Mouse (Mus musculus): Measurements from ENCODE around the gene Dhx30. TPM values are rescaled to one million over a fixed set of nuclear protein-coding genes. Genes with fewer than 3 reads are reported as not detected.
"Not testable (repeated sequence)": the region's sequence is repeated elsewhere in the genome, so short reads cannot be mapped to it uniquely, and the experiment has no call there.

Dhx30 gene
- polyA plus RNA-seq, 1 experiment from 2014 or later: 86.5 TPM

DNA sequence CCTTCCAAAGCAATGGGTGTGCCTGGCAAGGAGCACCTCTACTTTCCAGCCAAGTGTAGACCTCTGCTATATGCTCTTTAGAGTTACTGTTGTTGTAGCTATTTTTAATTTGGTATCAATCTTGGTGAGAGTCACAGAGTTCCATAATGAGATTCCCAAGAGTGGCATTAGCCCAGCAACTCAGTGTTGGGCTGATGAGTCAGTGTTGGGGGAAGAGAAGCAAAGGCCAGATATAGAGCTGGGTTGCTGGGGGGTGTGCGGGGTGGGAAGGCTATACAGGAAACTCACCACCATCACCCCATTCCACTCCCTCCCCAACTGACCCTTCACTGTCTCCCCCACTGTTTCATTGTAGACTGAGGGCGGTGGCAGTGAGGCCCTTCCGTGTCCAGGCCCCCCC is 36.6 kb downstream of the Dhx30 start:
- Histone ChIP-seq H3K36me3 (ENCODE audit: insufficient read depth, low read length) (peaks cover 58% of the 10 kb centered on the region), H3K4me2 (ENCODE audit: low read length) (no peak overlapping the region), H3K27me3 (ENCODE audit: insufficient read depth, low read length) (no peaks in the 10 kb centered on the region), H3K9ac (ENCODE audit: low read depth, low read length) (no peak overlapping the region), H3K4me3 (replicated peaks; ENCODE audit: low read depth, low read length) (no peak overlapping the region), H3K27ac (no peak overlapping the region), H3K4me1 (replicated peaks; ENCODE audit: insufficient read depth, low read length) (no peaks in the 10 kb centered on the region), H3K9me3 (replicated peaks; ENCODE audit: low read length) (no peaks in the 10 kb centered on the region)
- no peak for TF ChIP-seq CTCF (IDR thresholded peaks at IDR 0.05; ENCODE audit: low read depth)
- ATAC-seq (replicated peaks; ENCODE audit: low FRiP score, low read depth) (0 out of 2 replicates have a peak, but pooled peaks have one; percentile 16), DNase-seq (ENCODE audit: low spot score) (no peak)
- 92% methylated on average over 3 of the region's 3 CpGs for WGBS

DNA sequence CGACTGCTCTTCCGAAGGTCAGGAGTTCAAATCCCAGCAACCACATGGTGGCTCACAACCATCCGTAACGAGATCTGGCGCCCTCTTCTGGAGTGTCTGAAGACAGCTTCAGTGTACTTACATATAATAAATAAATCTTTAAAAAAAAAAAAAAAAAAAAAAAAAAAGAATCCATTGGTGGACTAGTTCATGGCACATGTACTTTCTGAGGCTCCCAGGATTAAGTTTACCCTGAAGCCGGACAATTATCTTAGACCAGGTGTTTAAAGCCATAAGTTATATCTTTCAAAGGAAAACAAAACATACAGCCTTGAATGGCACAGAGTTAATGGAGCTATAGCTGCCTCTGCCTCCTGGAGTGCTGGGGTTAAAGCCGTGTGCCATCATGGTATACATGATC is 41.2 kb downstream of the Dhx30 start:
- ATAC-seq (replicated peaks; ENCODE audit: low FRiP score, low read depth); H3K4me1 ChIP-seq (replicated peaks; ENCODE audit: insufficient read depth, low read length); H3K4me2 ChIP-seq (ENCODE audit: low read length); H3K9ac ChIP-seq (ENCODE audit: low read depth, low read length); H3K4me3 ChIP-seq (replicated peaks; ENCODE audit: low read depth, low read length); DNase-seq (ENCODE audit: low spot score); H3K27ac ChIP-seq; H3K9me3 ChIP-seq (replicated peaks; ENCODE audit: low read length); H3K27me3 ChIP-seq (ENCODE audit: insufficient read depth, low read length): not testable (repeated sequence)
- H3K36me3 ChIP-seq (ENCODE audit: insufficient read depth, low read length): peaks cover 33% of the 10 kb centered on the region
- 79% methylated on average over 4 of the region's 7 CpGs for WGBS
- 0 out of 2 replicates have a peak, but pooled peaks have one; percentile 2 for TF ChIP-seq CTCF (IDR thresholded peaks at IDR 0.05; ENCODE audit: low read depth)

DNA sequence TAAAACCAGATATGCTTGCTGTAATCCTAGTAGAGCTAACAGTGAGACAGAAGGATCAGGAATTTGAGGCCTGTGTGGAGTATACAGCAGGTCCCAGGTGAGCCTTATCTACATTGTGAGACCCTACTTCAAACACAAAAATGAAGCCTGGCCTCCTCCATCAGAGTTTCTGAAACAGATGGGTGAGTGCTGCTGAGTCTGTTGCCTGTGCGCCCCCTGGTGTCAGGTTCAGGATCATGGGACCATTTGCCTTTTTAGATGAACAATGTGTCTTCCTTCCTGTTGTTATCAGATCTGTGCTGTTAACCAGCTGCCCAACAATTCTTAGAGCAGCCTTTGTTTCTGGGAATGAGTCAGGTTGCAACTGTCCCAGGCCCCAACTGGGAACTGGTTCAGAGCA is 45.8 kb downstream of the Dhx30 start:
- peak; percentile 21; the same call in 1 of the 2 replicates for ATAC-seq (replicated peaks; ENCODE audit: low FRiP score, low read depth)

DNA sequence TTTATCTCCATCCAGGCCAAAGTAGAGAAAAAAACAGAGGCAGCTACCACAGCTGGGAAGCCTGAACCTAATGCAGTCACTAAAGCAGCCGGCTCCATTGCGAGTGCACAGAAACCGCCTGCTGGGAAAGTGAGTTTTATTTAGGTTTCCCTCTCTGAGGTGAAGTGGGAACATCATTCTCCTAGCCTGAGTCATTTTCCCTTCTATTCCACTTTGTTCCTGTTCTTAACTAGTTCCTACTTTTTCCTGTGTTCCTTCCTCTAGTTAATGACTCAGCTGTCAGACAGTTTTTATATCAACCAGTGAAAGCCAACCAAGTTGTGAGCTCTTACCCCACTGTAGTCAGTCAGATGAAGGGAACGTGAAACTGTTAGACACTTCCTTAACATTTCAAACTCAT is 46.6 kb downstream of the Dhx30 start:
- Histone ChIP-seq H3K27me3 (ENCODE audit: insufficient read depth, low read length) (no peaks in the 10 kb centered on the region), H3K36me3 (ENCODE audit: insufficient read depth, low read length) (0 out of 2 replicates have a peak, but pooled peaks cover 47% of the 10 kb centered on the region), H3K4me3 (replicated peaks; ENCODE audit: low read depth, low read length) (no peak overlapping the region), H3K9me3 (replicated peaks; ENCODE audit: low read length) (no peaks in the 10 kb centered on the region), H3K4me1 (replicated peaks; ENCODE audit: insufficient read depth, low read length) (no peaks in the 10 kb centered on the region), H3K27ac (no peak overlapping the region), H3K4me2 (ENCODE audit: low read length) (no peak overlapping the region), H3K9ac (ENCODE audit: low read depth, low read length) (no peak overlapping the region)
- no peak for DNase-seq (ENCODE audit: low spot score)
- no peak for ATAC-seq (replicated peaks; ENCODE audit: low FRiP score, low read depth)
- WGBS: 85% methylated on average over 4 of the region's 4 CpGs
- no peak for TF ChIP-seq CTCF (IDR thresholded peaks at IDR 0.05; ENCODE audit: low read depth)

More for the DNA sequence above, 45.8 kb downstream of the Dhx30 start:
- WGBS: 0% methylated on average over 1 of the region's 1 CpGs
- no peak overlapping the region for H3K27ac ChIP-seq
- no peaks in the 10 kb centered on the region for H3K27me3 ChIP-seq (ENCODE audit: insufficient read depth, low read length)
- TF ChIP-seq CTCF (IDR thresholded peaks at IDR 0.05; ENCODE audit: low read depth): peak; percentile 94
- no peak overlapping the region for H3K4me3 ChIP-seq (replicated peaks; ENCODE audit: low read depth, low read length)
- H3K4me1 ChIP-seq (replicated peaks; ENCODE audit: insufficient read depth, low read length): no peaks in the 10 kb centered on the region
- DNase-seq (ENCODE audit: low spot score): peak; percentile 84
- no peaks in the 10 kb centered on the region for H3K9me3 ChIP-seq (replicated peaks; ENCODE audit: low read length)
- no peak overlapping the region for H3K4me2 ChIP-seq (ENCODE audit: low read length)
- H3K9ac ChIP-seq (ENCODE audit: low read depth, low read length): no peak overlapping the region
- 0 out of 2 replicates have a peak, but pooled peaks cover 40% of the 10 kb centered on the region for H3K36me3 ChIP-seq (ENCODE audit: insufficient read depth, low read length)

DNA sequence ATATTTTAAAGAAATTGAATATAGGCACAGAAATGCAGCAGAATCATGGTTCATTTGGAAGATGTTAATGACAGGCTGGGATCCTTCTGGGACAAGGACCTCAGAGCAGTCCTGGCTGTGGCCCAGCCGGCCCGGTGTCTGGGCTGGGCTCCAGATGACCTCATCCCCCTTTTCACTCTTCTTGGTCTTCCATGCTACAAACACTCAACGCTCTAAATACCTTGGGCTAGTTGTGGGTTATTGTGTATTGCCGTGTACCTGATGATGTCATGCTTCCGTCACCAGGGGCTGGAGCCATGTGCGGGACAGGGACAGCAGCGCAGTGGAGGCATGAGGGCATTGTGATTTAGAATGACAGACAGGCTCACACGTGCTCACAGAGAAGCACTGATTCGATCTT is 47.3 kb downstream of the Dhx30 start:
- Histone ChIP-seq H3K4me3 (replicated peaks; ENCODE audit: low read depth, low read length) (no peak overlapping the region), H3K9me3 (replicated peaks; ENCODE audit: low read length) (no peaks in the 10 kb centered on the region), H3K4me1 (replicated peaks; ENCODE audit: insufficient read depth, low read length) (no peaks in the 10 kb centered on the region), H3K4me2 (ENCODE audit: low read length) (no peak overlapping the region), H3K36me3 (ENCODE audit: insufficient read depth, low read length) (0 out of 2 replicates have a peak, but pooled peaks cover 49% of the 10 kb centered on the region), H3K9ac (ENCODE audit: low read depth, low read length) (no peak overlapping the region), H3K27me3 (ENCODE audit: insufficient read depth, low read length) (no peaks in the 10 kb centered on the region), H3K27ac (no peak overlapping the region)
- ATAC-seq (replicated peaks; ENCODE audit: low FRiP score, low read depth): no peak
- no peak for DNase-seq (ENCODE audit: low spot score)
- no peak for TF ChIP-seq CTCF (IDR thresholded peaks at IDR 0.05; ENCODE audit: low read depth)
- whole genome bisulfite sequencing: 67% methylated on average over 9 of the region's 9 CpGs

DNA sequence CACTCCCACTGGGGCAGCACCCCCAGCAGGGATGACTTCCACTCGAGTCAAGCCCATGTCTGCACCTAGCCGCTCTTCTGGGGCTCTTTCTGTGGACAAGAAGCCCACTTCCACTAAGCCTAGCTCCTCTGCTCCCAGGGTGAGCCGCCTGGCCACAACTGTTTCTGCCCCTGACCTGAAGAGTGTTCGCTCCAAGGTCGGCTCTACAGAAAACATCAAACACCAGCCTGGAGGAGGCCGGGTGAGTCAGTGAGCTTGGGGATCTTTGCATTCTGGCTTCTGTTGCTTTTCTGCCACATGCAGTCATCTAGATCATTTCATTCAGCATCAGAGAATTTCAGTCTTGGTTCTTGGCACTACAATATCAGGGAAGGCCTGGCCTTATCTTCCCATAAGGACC is 48.9 kb downstream of the Dhx30 start:
- H3K27me3 ChIP-seq (ENCODE audit: insufficient read depth, low read length): no peaks in the 10 kb centered on the region
- H3K36me3 ChIP-seq (ENCODE audit: insufficient read depth, low read length): peaks cover 45% of the 10 kb centered on the region; the same call in 1 of the 2 replicates
- no peak for TF ChIP-seq CTCF (IDR thresholded peaks at IDR 0.05; ENCODE audit: low read depth)
- no peaks in the 10 kb centered on the region for H3K9me3 ChIP-seq (replicated peaks; ENCODE audit: low read length)
- WGBS: 90% methylated on average over 6 of the region's 6 CpGs
- no peak overlapping the region for H3K27ac ChIP-seq
- DNase-seq (ENCODE audit: low spot score) (no peak), ATAC-seq (replicated peaks; ENCODE audit: low FRiP score, low read depth) (no peak)
- no peak overlapping the region for H3K9ac ChIP-seq (ENCODE audit: low read depth, low read length)
- H3K4me3 ChIP-seq (replicated peaks; ENCODE audit: low read depth, low read length): no peak overlapping the region
- H3K4me1 ChIP-seq (replicated peaks; ENCODE audit: insufficient read depth, low read length): no peaks in the 10 kb centered on the region
- H3K4me2 ChIP-seq (ENCODE audit: low read length): no peak overlapping the region

DNA sequence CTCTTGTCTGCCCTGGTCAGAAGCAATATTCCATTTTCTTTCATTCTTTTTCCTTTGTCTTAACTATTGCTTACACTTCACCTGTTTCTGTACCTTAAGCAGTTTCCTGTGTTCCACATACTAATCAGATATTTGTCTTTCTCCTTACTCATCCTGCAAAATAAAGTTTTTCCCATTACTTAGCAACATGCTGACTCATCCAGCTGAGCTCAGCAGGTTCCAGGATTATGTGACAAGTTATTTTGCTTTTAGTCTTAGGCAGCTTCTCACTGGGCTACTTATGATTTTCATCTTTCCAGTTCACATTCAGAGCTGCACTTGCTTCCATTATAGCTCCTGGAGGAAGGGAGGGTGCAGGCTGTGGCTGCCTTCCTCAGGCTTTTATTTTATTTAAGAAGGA is 53.0 kb downstream of the Dhx30 start:
- no peak for TF ChIP-seq CTCF (IDR thresholded peaks at IDR 0.05; ENCODE audit: low read depth)
- Histone ChIP-seq H3K36me3 (ENCODE audit: insufficient read depth, low read length) (peaks cover 30% of the 10 kb centered on the region; the same call in 1 of the 2 replicates), H3K4me3 (replicated peaks; ENCODE audit: low read depth, low read length) (no peak overlapping the region), H3K27ac (no peak overlapping the region), H3K9ac (ENCODE audit: low read depth, low read length) (no peak overlapping the region), H3K9me3 (replicated peaks; ENCODE audit: low read length) (no peaks in the 10 kb centered on the region), H3K27me3 (ENCODE audit: insufficient read depth, low read length) (no peaks in the 10 kb centered on the region), H3K4me2 (ENCODE audit: low read length) (no peak overlapping the region), H3K4me1 (replicated peaks; ENCODE audit: insufficient read depth, low read length) (no peaks in the 10 kb centered on the region)
- no peak for DNase-seq (ENCODE audit: low spot score)
- ATAC-seq (replicated peaks; ENCODE audit: low FRiP score, low read depth): no peak

All from kidney, postnatal 0 days (tissue).